Mouse (Mus musculus) lung, postnatal 0 days (tissue): ENCODE results near the gene Cideb.

Source experiments
- CTCF ChIP-seq: IDR thresholded peaks from 2 replicates; pipeline ENCODE4 v1.5.1; 2016; ENCODE audit warnings: antibody characterized with exemption, mild to moderate bottlenecking
- EP300 ChIP-seq: IDR thresholded peaks from 2 replicates; pipeline ENCODE4 v1.6.1; 2016; ENCODE audit warnings: antibody characterized with exemption, mild to moderate bottlenecking, control low read depth

DNA sequence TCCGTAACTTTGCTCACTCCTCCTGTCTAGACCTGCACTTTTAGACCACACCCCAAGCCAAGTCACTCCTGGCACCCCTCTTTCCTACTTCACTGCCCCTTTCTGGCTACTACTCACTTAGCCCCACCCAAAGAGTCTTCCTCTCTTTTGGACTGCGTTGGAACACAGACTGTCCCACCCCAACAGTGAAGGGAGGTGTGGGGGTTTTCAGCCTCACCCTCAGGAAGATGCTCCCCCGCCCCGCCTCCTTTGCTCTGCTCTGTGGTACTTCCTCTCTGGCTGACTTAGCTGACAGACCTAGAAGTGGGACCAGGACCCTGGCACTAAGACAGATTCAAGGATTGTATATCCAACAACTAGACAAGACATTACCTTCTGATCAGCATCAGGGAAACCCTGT lies 7.4 kb upstream of the Cideb start, which contains the start of gene Ltb4r1:
- TF ChIP-seq CTCF = no peak
- TF ChIP-seq EP300 = no peak
